Mouse (Mus musculus): ENCODE results near the gene Cbln1.
A peak's percentile ranks its signal among the peaks of the same experiment; 100 is the strongest.

Cbln1 gene

DNA sequence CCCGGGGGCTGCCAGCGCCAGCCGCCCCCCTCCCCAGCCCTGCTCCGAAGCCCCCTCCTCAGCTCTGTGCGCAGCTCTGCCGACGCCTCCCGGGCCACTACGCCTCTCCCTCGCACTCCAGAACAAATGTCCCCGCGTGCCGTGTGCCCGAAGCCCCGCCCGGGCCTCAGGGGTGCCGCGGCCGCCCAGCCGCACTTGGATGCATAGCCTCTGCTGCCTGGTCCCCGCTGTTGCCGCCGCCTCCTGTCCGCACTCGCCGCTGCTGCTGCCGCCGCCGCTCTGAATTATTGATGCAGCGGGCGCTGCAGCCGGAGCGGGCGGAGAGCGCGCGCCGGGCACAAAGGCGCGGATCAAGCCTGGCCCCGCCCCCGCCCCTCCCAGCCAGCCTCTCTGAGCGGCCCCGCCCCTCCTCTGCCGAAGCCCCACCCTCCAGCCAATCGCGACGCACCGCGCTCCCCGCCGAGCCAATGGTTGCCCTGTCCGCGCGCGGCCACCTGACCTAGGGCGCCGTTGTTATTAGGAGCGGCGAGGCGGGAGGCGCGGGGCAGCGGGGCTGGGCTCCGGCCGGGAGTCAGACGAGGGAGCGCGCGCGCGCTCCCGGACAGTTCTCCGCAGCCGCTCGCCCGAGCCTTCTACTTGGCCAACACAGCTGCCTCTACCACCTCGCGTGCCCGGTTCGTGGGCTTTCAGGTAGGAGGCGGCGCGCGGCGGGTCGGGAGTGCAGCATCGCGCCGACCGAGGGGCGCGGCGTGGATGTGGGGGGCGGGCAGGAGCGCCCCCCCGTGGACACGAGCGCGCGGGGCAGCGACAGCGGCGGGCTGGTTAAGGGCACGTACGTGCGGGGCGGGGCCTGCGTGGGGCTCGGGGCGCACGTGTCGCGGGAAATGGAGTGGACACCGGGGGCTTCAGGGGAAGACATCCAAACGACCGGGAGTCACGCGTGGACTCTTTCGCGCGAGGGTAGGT is at the start of gene Cbln1:
Cbln1 (minus strand) TSS at position 339 of the 966 bp plus-strand sequence.
- DNase-seq = peak; percentile 81

DNA sequence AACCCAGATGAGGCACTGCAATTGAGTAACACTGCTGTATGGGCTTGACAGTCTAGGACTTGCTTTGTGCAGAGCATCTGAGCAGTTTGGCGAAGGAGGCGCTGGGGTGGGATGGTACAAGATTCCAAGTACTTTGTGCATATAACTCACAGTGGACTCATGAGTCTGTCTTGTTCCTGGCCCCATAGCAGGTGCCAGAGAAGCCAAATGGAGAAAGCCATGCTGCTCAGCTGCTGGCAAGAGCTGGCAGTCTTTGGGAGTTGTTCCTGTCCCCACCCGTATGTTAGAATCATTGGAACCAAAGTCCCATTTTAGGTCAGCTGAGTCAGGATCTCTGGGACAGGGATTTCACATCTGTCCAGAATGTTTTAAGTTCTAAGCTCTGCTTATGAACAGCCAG is 44.7 kb upstream of the Cbln1 start:
- no peak for DNase-seq

DNA sequence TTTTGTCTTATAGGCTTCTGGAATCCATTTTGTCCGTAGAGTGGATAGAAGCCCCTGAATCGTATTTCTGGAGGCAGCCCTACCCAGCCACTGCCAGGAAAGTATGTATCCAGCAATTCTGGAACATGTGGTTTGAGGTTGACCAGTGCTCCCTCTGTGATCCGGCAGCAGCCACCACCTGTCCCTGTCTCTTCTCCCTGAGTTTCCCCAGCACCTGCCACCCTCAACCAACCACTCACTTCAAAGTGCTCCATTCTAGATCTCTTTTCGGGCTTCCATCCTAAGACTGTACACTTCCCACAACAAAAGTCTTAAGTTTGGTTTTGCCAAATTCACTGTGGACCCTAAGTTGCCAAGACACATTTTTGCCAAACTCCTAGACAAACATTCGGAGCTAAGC is 41.4 kb upstream of the Cbln1 start:
- DNase-seq = no peak

DNA sequence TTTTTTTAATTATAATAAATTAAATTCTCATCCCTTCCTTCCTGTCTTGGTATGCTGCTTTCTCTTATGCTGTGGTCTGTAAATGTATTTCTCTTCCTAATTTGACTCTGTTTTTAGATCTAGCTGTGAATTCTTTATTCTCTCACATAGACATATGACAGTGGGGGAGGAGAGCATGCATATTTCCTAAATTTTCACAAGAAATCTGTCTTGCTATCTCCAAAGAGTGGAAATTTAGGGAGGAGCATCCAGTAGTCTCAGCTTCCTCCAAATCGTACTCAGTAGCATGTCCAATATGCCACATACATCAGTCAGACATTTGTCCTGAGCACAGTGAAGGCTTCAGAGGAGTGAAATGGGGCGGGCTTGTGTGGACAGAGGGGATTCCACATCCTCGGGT is 40.9 kb upstream of the Cbln1 start:
- DNase-seq = no peak

DNA sequence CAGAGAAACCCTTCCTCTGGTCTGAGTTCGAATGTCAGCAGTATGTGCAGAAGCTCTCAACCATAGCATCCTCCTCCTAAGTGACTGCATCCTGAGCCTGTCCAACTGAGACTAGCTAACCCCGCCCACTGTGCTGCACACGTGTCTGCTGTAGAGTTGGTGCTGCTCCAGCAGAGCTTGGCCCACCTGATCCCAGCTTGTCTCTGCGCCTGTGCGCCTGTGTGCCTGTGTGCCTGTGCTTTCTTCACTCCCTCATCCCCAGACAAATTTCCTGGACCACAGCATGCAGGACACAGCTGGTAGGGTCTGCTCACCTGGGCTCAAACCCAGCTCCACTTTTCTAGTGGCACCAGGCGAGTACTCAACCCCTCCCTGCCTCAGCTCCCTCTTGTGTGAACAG is 40.2 kb upstream of the Cbln1 start:
- DNase-seq = no peak

DNA sequence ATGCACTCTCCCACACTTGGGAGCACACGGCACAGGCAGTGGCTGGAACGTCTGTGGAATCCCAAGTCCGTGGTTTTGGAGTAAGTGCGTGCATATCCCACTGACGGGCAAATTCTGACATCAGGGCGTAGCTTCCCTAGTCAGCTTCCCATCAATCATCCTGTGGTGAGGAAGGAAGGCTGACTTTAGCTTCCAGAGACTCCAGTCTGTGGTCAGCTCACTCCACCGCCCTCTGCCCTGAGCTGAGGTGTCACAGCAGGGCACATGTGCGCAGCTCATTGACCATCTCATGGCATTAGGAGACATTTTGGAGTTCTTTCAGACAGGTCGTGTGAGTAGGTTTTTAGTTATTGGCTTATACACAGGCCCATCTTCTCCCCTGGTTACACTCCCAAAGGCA is 34.6 kb upstream of the Cbln1 start:
- DNase-seq = no peak

DNA sequence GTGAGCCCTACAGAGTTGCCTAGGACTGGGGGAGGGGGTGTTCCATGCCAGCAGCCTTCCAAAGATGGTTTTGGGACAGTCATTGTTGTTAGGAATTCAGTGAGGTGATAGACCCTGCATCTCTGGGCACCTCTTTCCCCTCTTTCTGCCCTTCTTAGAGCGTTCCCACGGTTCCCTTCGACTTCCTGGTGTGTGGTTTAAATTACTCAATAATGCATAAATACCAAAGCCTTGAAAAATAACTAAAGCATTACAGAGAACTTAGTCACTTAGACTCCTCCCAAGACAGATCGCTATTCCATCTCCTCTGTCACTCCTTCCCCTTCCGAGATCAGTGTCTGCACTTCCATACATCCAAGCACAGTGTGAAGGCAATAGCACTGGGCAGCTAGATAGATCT is 32.0 kb upstream of the Cbln1 start:
- DNase-seq = no peak

DNA sequence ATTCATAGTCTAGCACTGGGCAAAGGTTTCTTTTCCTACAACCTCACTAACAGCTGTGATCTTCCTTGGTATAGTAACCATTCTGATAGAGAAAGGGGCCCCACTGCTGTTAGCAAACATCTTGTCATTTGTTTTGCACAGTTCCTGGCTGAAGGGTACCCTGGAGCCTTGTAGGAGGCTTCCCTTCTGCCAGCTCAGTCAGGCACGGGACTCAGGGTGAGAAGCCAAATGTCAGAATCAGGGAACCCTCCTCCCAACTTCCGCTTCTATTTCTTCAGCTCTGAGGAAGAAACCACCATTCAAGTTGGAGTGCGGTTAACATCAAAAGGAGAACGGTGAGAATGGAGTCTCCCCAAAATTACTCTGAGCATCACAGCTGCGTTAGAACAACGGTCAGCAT is 30.3 kb upstream of the Cbln1 start:
- no peak for DNase-seq

DNA sequence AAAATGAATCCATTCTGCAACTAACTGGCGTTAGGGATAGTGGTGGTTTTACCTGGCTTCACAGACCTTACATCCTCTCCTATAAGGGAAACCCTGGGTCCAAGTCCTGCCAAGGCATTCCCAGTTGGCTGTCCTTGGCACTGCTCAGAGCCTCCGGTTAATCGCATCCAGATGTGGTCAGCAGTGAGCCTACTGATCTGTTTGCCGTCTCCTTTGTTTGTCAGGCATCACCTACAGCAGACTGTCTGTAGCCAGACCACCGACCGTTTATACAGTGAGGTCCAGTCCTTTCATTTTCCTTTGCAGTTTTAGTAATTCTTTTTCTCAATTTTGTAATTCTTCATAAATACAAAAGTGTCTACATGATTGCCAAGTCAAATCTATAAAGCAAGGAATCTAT is 25.2 kb upstream of the Cbln1 start:
- DNase-seq = no peak

DNA sequence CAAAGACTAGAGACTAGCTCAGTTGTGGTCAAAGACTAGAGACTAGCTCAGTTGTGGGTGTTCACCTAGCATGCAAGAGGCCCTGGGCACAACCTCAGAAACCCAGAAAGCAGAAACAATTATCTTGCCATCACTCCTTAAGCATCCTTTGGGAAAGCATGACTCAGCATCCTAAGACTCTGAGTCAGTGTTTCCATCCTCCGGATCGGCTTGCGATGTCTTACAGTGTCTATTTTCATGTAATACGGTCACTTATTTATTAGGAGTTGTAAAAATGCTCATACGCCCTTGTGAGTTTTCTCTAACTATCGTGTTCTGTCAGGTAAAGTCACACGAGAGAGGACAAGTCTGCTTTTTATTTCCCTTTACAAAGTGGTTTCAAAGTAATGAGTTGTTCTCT is 24.1 kb upstream of the Cbln1 start:
- DNase-seq = no peak

DNA sequence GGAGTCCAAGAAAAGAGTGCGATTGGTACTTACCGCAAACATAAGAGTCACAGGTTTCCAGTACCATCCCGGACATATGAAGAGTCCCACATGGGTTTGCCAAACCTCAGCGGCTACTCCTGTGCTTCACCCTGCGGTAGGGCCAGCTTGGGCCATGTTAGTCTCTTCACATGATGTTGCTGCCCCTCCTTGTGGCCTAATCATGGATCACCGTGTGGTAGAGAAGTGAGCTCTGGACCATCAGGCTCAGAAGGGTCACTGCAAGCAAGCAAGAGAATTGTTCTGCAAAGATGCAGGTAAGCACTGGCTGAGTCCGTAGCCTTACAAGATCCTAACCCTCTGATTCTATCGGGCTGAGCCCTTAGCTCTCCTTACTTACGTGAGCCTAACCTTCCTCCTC is 22.5 kb upstream of the Cbln1 start:
- DNase-seq = no peak

DNA sequence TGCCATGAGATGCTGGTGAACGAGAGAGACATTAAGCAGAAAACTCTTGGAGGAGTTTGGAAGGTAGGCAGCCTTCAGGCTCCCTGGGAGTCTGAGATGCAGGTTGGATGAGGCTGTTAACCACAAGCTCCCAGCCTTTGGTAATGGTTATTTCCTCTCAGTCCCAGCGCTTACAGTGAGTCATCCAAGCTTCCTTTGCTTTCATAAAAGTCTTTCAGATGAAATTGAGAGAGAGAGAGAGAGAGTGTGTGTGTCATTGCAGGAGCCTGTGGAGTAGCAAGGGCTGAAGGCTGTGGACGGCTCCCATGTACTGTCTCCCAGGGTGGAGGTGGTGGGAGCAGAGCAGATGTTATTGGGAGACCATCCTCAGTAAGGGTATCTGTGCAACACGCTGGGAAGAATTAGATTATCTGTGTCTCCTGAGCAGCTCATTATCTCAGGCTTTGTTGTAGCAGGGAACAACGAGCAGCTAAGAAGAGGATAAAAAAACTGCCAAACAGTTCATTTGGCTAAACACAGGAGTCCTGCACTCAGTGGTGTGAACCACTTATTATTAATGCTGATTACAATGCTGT is 17.5 kb upstream of the Cbln1 start:
- no peak for DNase-seq

DNA sequence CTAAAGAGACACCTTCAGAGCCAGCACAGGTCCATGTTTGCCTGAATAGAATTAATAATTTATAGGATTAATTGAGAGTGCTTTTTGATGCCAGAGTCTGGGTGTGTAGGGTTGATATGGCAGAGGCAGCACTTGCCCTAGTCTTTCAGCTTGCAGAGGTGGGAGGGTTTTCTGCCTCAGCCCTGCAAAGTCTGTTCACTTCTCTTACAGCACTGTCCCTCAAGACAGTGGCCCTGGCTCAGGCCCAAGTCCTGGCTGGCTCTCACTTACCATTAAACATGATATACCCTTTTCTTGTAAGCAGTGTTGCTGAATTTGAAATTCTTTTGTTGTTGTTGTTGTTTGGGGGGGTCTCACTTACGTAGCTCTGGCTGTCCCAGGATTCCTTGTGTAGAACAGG is 9.0 kb upstream of the Cbln1 start:
- no peak for DNase-seq

DNA sequence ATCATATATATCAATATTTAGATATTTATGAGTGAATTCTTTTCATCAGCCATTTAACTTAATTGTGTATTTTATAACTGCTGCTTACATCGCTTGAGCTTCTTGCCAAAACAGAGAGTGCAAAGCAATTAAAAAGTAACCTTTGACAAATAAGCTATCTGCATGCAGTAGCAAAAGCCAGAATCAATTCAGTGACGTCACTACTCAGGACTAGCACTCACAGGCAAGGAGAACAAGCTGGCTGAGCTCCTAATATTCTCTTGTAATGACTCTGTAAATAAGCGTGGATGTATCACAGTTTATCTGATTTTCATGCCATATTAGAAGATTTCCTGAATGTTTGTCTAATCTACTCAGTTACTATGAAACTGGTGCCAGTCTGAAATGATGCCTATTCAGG is 5.8 kb upstream of the Cbln1 start:
- no peak for DNase-seq

DNA sequence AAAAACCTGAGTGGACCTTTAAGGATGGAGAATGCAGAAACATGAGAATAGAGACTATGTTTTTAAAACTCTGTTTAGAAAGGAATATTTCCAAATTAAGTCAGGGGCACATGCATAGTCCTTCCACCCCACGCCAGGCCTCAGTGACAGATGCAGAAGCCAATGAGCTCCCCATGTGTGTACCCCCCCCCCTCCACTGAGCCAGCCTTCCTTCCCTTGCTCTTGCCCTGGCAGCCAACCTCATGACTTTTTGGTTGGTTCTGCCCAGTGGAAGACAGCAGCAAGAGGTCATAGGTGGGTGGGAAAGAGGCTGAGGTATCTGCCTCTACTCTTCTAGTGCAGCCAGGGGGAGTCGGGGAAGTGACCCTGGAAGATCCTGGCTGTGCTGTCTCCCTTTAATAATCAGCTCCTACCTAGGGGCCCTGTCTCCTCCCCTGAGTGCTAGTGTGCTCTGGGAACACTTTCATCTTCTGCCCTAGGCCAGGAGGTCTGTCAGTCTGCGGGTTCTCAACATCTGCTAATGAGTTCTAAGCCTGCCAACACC is 4.8 kb upstream of the Cbln1 start:
- DNase-seq = no peak

DNA sequence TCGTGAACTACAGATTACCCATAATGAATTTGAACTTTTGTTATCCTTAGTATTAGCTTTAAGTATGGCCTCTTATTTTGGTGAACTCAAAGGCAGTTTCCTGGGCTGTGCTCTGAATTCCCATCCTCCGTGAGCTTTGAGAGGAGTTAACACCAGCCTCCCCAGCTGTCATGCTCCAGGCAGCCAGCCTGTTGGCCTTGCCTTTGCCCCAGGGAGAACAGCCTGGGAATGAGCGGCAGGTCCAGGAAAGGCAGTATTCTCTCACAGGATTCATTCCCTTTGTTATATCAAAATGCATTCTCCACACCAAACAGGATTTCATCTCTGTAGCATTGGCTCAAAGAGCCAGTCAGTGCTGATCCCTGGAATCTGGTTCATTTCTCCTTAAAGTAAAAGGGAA is 3.1 kb upstream of the Cbln1 start:
- no peak for DNase-seq

DNA sequence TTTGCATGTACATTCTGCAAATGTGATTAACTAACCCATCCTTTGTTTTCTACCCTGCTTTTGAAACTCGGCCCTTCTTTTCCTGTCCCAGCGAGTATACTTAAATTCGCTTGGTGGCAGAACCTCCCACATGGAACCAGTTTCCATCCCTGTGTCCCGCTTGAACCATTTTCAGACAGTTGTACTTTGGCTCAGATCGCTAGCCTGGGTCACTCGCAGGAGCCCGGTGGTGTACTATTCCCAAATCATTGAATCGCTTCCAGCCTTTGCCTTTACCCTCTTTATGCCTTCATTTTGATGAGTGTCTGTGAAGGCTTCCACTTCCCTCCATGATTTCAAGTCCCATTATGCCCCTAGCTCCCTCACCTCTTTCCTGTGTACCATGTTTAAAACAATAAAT is 2.0 kb upstream of the Cbln1 start:
- DNase-seq = no peak

DNA sequence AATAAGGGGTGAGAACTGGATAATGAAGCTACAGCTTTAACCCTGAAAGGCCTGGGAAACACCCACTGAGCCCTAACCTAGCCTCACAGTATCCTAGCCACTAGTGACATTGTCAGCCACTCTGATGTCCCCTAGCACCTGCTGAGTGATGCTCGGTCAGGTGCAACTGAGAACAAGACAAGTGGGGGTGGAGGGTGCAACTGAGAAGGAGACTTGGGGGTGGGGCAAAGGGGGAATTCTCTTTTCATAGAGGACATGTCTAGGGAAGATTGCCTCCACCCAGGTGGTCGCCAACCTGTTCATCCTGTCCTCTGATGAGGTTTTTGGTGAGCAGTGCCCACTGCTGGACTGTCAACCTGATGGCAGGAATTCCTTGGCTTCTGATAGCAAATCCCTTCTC is 1.5 kb upstream of the Cbln1 start:
- DNase-seq = no peak

DNA sequence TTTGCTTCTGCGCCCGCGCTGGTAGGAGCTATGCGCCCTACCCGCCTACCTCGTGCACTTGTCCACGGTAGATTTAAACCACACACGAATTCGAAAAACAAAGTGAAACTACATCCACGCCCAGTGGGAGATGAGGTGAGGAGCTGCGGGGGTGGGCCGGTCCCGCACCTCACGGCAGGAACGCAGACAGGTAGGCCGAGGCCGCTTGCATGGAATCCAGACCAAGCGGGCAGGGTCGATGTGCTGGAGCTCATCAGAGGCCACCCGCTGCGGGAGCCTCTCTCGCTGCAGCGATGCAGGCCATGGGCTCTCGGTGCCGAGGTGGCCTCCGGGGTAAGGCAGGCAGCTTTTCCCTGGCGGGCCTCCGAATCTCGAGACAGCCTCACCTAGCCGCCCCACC is 905 bp upstream of the Cbln1 start:
- no peak for DNase-seq

DNA sequence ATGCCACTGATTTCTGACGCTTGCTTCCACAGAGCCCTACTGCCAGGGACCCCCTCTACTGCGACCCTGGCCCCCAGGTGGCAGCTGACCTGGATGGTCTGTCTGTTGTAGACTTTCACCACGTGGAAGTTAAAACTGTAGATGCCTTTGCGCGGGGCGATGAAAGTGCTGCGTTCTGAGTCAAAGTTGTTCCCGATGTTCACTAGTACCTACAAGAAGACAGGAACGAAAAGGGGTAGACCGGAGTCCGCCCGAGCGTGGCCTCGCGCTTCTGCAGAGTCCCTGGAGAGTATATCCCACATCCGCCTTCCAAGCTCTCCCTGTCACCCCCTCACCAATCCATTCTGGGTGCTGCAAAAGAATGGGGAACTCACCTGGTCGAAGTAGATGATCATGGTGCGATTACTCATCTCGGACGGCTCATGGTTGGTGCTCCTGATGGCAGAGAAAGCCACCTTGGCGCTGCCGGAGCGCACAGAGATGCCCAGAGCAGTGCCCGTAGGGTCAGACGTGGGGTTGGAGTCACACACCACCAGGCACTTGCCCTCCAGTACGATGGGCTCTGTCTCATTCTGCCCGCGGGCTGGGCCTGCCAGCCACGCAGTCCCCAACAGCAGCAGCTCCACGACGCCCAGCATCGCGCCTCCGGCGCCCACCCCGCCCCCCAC is 672 bp downstream of the Cbln1 start:
- DNase-seq = no peak

DNA sequence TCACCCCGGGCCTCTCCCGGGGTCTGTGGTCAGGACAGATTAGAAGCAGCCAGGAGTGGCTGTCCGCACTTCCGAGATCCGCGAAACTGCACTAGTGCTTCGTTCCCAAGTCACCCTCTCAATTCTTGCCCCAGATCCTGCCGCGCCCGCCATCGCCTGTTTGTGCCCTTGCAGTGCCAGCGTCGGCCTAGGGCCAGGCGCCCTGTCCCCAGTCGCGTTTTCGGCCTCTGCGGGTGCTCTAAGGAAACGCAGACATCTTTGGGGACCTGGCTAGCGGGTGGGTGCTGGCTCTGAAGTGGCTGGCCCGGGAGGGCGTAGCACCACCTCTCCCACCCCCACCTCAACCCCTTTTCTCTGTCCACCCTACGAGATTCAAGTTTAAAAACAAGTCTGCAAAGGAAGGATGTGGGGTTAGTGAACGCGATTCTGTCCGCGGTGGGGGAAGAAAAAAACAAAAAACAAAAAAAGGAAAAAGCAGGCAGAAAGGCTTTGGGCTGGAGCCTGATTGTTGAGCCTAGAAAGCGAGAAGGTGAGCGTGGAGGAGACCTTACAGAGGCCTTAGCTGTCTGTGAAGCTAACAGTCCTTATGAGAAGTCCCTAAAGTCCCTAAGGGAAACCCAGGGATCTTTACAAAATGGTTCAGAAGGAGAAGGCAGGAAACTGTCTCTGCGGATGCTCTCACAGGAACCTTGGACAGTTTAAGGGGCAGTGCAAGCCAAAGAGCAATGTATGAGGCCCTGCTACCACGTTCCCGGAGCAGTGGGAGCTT is 1.4 kb downstream of the Cbln1 start:
- DNase-seq = no peak

DNA sequence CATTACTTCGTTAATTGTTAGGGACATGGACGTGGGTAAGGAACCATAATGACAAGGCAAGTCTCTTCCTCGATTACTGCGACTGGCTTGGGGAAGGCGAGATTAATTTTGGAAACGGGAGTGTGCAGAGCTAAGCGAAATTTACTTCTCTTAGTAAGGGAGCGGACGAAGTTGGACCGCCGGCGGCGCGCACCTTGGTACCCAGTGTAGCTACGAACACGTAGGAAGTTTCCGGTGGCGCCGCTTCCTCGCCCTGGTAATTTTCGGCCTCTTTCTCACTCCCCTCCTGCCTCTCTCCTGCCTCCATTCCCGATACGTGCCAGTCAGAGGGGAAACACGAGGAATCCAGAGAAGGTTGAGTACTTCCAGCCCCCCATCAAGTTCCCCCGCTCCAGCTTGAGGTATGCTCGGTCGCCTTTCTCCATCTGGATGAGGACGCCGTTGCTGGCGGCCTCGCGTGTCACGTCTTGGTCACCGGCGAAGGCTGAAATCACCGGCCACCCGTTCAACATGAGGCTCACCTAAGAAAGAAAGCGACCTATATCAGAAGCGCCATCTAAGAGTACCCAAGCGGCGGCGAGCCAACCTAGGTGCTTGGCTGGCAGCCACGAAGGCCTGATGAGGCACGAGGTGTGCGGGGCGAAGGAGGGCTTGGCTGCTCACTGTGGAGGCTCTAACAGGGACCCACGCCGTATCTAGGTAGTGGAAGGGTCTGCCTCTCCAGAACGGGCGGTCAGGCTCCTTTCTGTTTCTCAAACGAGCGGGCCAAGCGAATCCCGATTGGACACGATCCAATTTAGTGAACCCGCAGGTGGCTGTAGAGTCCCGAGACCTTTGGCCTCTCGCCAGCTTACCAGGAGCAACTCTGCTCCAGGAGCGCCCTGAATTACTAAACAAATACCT is 2.2 kb downstream of the Cbln1 start:
- DNase-seq = no peak
